Mouse (Mus musculus): ENCODE data around the gene Tbc1d32.

- TF ChIP-seq ZNF384 (IDR thresholded peaks at IDR 0.05; ENCODE audit: low read depth, low read length) (no peak), MEF2A (IDR thresholded peaks at IDR 0.05; ENCODE audit: extremely low read depth, insufficient replicate concordance, low read depth, low read length, poor library complexity, severe bottlenecking) (no peak), HCFC1 (IDR thresholded peaks at IDR 0.05; ENCODE audit: low read depth, low read length) (no peak), SMC3 (IDR thresholded peaks at IDR 0.05; ENCODE audit: low read depth, low read length) (no peak), MAX (IDR thresholded peaks at IDR 0.05; ENCODE audit: low read length) (no peak), CTCF (IDR thresholded peaks at IDR 0.05 in 2 of 3, conservative IDR thresholded peaks at IDR 0.05 in 1 of 3; ENCODE audit: control insufficient read depth in 1 of 3, insufficient read depth in 1 of 3, low read depth in 2 of 3, low read length in 3 of 3, poor library complexity in 1 of 3, severe bottlenecking in 1 of 3) (no peak), SIN3A (IDR thresholded peaks at IDR 0.05; ENCODE audit: low read length) (no peak), MYC (IDR thresholded peaks at IDR 0.05; ENCODE audit: low read depth, low read length) (no peak), GATA1 (IDR thresholded peaks at IDR 0.05; ENCODE audit: low read depth, low read length) (no peak), POLR2A (IDR thresholded peaks at IDR 0.05; ENCODE audit: control insufficient read depth in 1 of 2, insufficient read depth in 1 of 2, low read depth in 1 of 2, low read length in 2 of 2, poor library complexity in 1 of 2) (no peak), EP300 (IDR thresholded peaks at IDR 0.05; ENCODE audit: low read depth in 1 of 2, low read length in 2 of 2) (no peak), CHD1 (IDR thresholded peaks at IDR 0.05; ENCODE audit: low read depth, low read length) (no peak), MAFK (IDR thresholded peaks at IDR 0.05; ENCODE audit: borderline replicate concordance, low read depth, low read length) (no peak)
Observed at GRCm38 (mm10) chr10:56215797-56216196, 12.7 kb downstream of the Tbc1d32 start.

All from MEL (cell line).